Mouse (Mus musculus): ENCODE results near the gene Med15. TPM values are rescaled to one million over a fixed set of nuclear protein-coding genes. Genes with fewer than 3 reads are reported as not detected.

Gene Med15
- polyA plus RNA-seq, 1 experiment from 2014 or later, result 50.9 TPM

GRCm38 (mm10) chr16:17652607-17653006 lies 80.1 kb downstream of the Med15 start:
- no peak overlapping the region for H3K9ac ChIP-seq (ENCODE audit: low read length)
- no peaks in the 10 kb centered on the region for H3K27me3 ChIP-seq (ENCODE audit: control insufficient read depth, insufficient read depth, low read length)
- H3K36me3 ChIP-seq (ENCODE audit: control insufficient read depth, insufficient read depth, low read length), result peaks cover 5% of the 10 kb centered on the region; the same call in 1 of the 2 replicates
- WGBS, result 93% methylated on average over 4 of the region's 4 CpGs
- H3K4me3 ChIP-seq (ENCODE audit: low read depth, low read length), result no peak overlapping the region
- no peaks in the 10 kb centered on the region for H3K4me1 ChIP-seq (replicated peaks; ENCODE audit: control insufficient read depth, insufficient read depth, low read length)
- no peak overlapping the region for H3K4me2 ChIP-seq (ENCODE audit: low read depth, low read length, severe bottlenecking)
- H3K9me3 ChIP-seq (ENCODE audit: control insufficient read depth, low read length), result no peaks in the 10 kb centered on the region
- DNase-seq (ENCODE audit: low spot score) (no peak), ATAC-seq (replicated peaks; ENCODE audit: low FRiP score) (no peak)
- H3K27ac ChIP-seq (ENCODE audit: low read depth, low read length), result no peak overlapping the region

- 100% methylated on average over 1 of the region's 1 CpGs for WGBS
- Histone ChIP-seq H3K36me3 (ENCODE audit: control insufficient read depth, insufficient read depth, low read length) (peaks cover 5% of the 10 kb centered on the region; the same call in 1 of the 2 replicates), H3K9me3 (ENCODE audit: control insufficient read depth, low read length) (no peaks in the 10 kb centered on the region), H3K4me1 (replicated peaks; ENCODE audit: control insufficient read depth, insufficient read depth, low read length) (peaks cover 9% of the 10 kb centered on the region), H3K27ac (ENCODE audit: low read depth, low read length) (no peak overlapping the region), H3K27me3 (ENCODE audit: control insufficient read depth, insufficient read depth, low read length) (no peaks in the 10 kb centered on the region), H3K9ac (ENCODE audit: low read length) (no peak overlapping the region), H3K4me3 (ENCODE audit: low read depth, low read length) (no peak overlapping the region), H3K4me2 (ENCODE audit: low read depth, low read length, severe bottlenecking) (no peak overlapping the region)
- no peak for DNase-seq (ENCODE audit: low spot score)
- no peak for ATAC-seq (replicated peaks; ENCODE audit: low FRiP score)
These were observed 82.0 kb downstream of the Med15 start for GRCm38 (mm10) chr16:17650711-17651110.

GRCm38 (mm10) chr16:17649925-17650605 lies 82.6 kb downstream of the Med15 start:
- 85% methylated on average over 16 of the region's 16 CpGs for WGBS
- Histone ChIP-seq H3K27ac (ENCODE audit: low read depth, low read length) (no peak overlapping the region), H3K4me1 (replicated peaks; ENCODE audit: control insufficient read depth, insufficient read depth, low read length) (peaks cover 9% of the 10 kb centered on the region), H3K9ac (ENCODE audit: low read length) (no peak overlapping the region), H3K4me2 (ENCODE audit: low read depth, low read length, severe bottlenecking) (no peak overlapping the region), H3K4me3 (ENCODE audit: low read depth, low read length) (no peak overlapping the region), H3K9me3 (ENCODE audit: control insufficient read depth, low read length) (no peaks in the 10 kb centered on the region), H3K27me3 (ENCODE audit: control insufficient read depth, insufficient read depth, low read length) (no peaks in the 10 kb centered on the region), H3K36me3 (ENCODE audit: control insufficient read depth, insufficient read depth, low read length) (peaks cover 5% of the 10 kb centered on the region; the same call in 1 of the 2 replicates)
- DNase-seq (ENCODE audit: low spot score) (no peak), ATAC-seq (replicated peaks; ENCODE audit: low FRiP score) (no peak)

- H3K9me3 ChIP-seq (ENCODE audit: control insufficient read depth, low read length), result no peaks in the 10 kb centered on the region
- no peak overlapping the region for H3K27ac ChIP-seq (ENCODE audit: low read depth, low read length)
- H3K36me3 ChIP-seq (ENCODE audit: control insufficient read depth, insufficient read depth, low read length), result peaks cover 2% of the 10 kb centered on the region
- DNase-seq (ENCODE audit: low spot score), result no peak
- H3K4me3 ChIP-seq (ENCODE audit: low read depth, low read length), result no peak overlapping the region
- peaks cover 9% of the 10 kb centered on the region for H3K4me1 ChIP-seq (replicated peaks; ENCODE audit: control insufficient read depth, insufficient read depth, low read length)
- no peak for ATAC-seq (replicated peaks; ENCODE audit: low FRiP score)
- no peak overlapping the region for H3K9ac ChIP-seq (ENCODE audit: low read length)
- no peak overlapping the region for H3K4me2 ChIP-seq (ENCODE audit: low read depth, low read length, severe bottlenecking)
- H3K27me3 ChIP-seq (ENCODE audit: control insufficient read depth, insufficient read depth, low read length), result no peaks in the 10 kb centered on the region
- WGBS, result 79% methylated on average over 10 of the region's 10 CpGs
These were observed 84.9 kb downstream of the Med15 start for GRCm38 (mm10) chr16:17647566-17648340.

- Histone ChIP-seq H3K4me3 (ENCODE audit: low read depth, low read length) (peak overlapping the region; percentile 48; the same call in 1 of the 2 replicates), H3K36me3 (ENCODE audit: control insufficient read depth, insufficient read depth, low read length) (peaks cover 2% of the 10 kb centered on the region), H3K4me1 (replicated peaks; ENCODE audit: control insufficient read depth, insufficient read depth, low read length) (peaks cover 9% of the 10 kb centered on the region), H3K4me2 (ENCODE audit: low read depth, low read length, severe bottlenecking) (peak overlapping the region; percentile 97), H3K9ac (ENCODE audit: low read length) (peak overlapping the region; percentile 68), H3K9me3 (ENCODE audit: control insufficient read depth, low read length) (no peaks in the 10 kb centered on the region), H3K27me3 (ENCODE audit: control insufficient read depth, insufficient read depth, low read length) (no peaks in the 10 kb centered on the region), H3K27ac (ENCODE audit: low read depth, low read length) (no peak overlapping the region)
- WGBS, result 20% methylated on average over 1 of the region's 1 CpGs
- DNase-seq (ENCODE audit: low spot score) (no peak), ATAC-seq (replicated peaks; ENCODE audit: low FRiP score) (no peak)
These were observed 85.5 kb downstream of the Med15 start for GRCm38 (mm10) chr16:17647156-17647555.

- WGBS, result 2% methylated on average over 64 of the region's 65 CpGs
- Histone ChIP-seq H3K9ac (ENCODE audit: low read length) (peak within 1 kb of the TSS; percentile 68), H3K27me3 (ENCODE audit: control insufficient read depth, insufficient read depth, low read length) (no peaks in the 10 kb centered on the region), H3K9me3 (ENCODE audit: control insufficient read depth, low read length) (no peaks in the 10 kb centered on the region), H3K4me1 (replicated peaks; ENCODE audit: control insufficient read depth, insufficient read depth, low read length) (peaks cover 9% of the 10 kb centered on the region), H3K4me2 (ENCODE audit: low read depth, low read length, severe bottlenecking) (peak within 1 kb of the TSS; percentile 97), H3K27ac (ENCODE audit: low read depth, low read length) (no peak within 1 kb of the TSS), H3K36me3 (ENCODE audit: control insufficient read depth, insufficient read depth, low read length) (peaks cover 2% of the 10 kb centered on the region), H3K4me3 (ENCODE audit: low read depth, low read length) (peak within 1 kb of the TSS; percentile 48)
- peak; percentile 97 for ATAC-seq (replicated peaks; ENCODE audit: low FRiP score)
- DNase-seq (ENCODE audit: low spot score), result peak; percentile 91
These were observed 86.2 kb downstream of the Med15 start, which contains the start of gene Ccdc74a for GRCm38 (mm10) chr16:17646310-17647114. TSS of gene Ccdc74a (plus strand) at chr16:17646470.

- no peak for DNase-seq (ENCODE audit: low spot score)
- 89% methylated on average over 4 of the region's 4 CpGs for WGBS
- peaks cover 7% of the 10 kb centered on the region for H3K36me3 ChIP-seq (ENCODE audit: control insufficient read depth, insufficient read depth, low read length)
These were observed 89.2 kb downstream of the Med15 start for GRCm38 (mm10) chr16:17643437-17643990.

GRCm38 (mm10) chr16:17642311-17642710 lies 90.4 kb downstream of the Med15 start:
- Histone ChIP-seq H3K9me3 (ENCODE audit: control insufficient read depth, low read length) (no peaks in the 10 kb centered on the region), H3K4me3 (ENCODE audit: low read depth, low read length) (no peak overlapping the region), H3K9ac (ENCODE audit: low read length) (no peak overlapping the region), H3K27ac (ENCODE audit: low read depth, low read length) (no peak overlapping the region), H3K36me3 (ENCODE audit: control insufficient read depth, insufficient read depth, low read length) (peaks cover 7% of the 10 kb centered on the region), H3K4me1 (replicated peaks; ENCODE audit: control insufficient read depth, insufficient read depth, low read length) (peaks cover 9% of the 10 kb centered on the region), H3K4me2 (ENCODE audit: low read depth, low read length, severe bottlenecking) (no peak overlapping the region), H3K27me3 (ENCODE audit: control insufficient read depth, insufficient read depth, low read length) (no peaks in the 10 kb centered on the region)
- ATAC-seq (replicated peaks; ENCODE audit: low FRiP score) (no peak), DNase-seq (ENCODE audit: low spot score) (no peak)
- 90% methylated on average over 8 of the region's 8 CpGs for WGBS

More at GRCm38 (mm10) chr16:17643437-17643990, 89.2 kb downstream of the Med15 start:
- no peak overlapping the region for H3K9ac ChIP-seq (ENCODE audit: low read length)
- no peak overlapping the region for H3K4me2 ChIP-seq (ENCODE audit: low read depth, low read length, severe bottlenecking)
- H3K9me3 ChIP-seq (ENCODE audit: control insufficient read depth, low read length), result no peaks in the 10 kb centered on the region
- no peak for ATAC-seq (replicated peaks; ENCODE audit: low FRiP score)
- H3K4me1 ChIP-seq (replicated peaks; ENCODE audit: control insufficient read depth, insufficient read depth, low read length), result peaks cover 9% of the 10 kb centered on the region
- H3K4me3 ChIP-seq (ENCODE audit: low read depth, low read length), result no peak overlapping the region
- no peaks in the 10 kb centered on the region for H3K27me3 ChIP-seq (ENCODE audit: control insufficient read depth, insufficient read depth, low read length)
- no peak overlapping the region for H3K27ac ChIP-seq (ENCODE audit: low read depth, low read length)

Measured in forebrain, embryonic 11.5 days (tissue).